Mouse (Mus musculus) neural tube, embryonic 12.5 days (tissue): ENCODE measurements at regions not wholly inside any gene's neighbourhood (a gene's known extent, or its start where the extent isn't known, plus 50 kb on each side); places are given as distances from the start of the nearest gene placed in this dataset.
A peak's percentile ranks its signal among the peaks of the same experiment; 100 is the strongest.

ENCODE experiments used
- ATAC-seq: fragments of 200-750 bp; cut with Nextera tagmentation; 2 replicates; pipeline ENCODE4 v1.8.0; 2017; ENCODE audit warnings: low read depth, mild to moderate bottlenecking, moderate TSS enrichment, moderate library complexity; ENCODE audit not compliant: low FRiP score
- H3K27ac ChIP-seq: fragments of 300-500 bp; sonication (generic); 2 replicates; pipeline ENCODE4 v1.5.1; 2016
- H3K27me3 ChIP-seq: fragments of 300-500 bp; sonication (generic); replicated peaks from 2 replicates; pipeline ENCODE4 v1.6.1; 2016; ENCODE audit warnings: mild to moderate bottlenecking
- H3K36me3 ChIP-seq: fragments of 300-500 bp; sonication (generic); 2 replicates; pipeline ENCODE4 v1.6.1; 2016; ENCODE audit warnings: mild to moderate bottlenecking
- H3K4me1 ChIP-seq: fragments of 300-500 bp; sonication (generic); 2 replicates; pipeline ENCODE4 v1.6.1; 2016
- H3K4me2 ChIP-seq: fragments of 300-500 bp; sonication (generic); replicated peaks from 2 replicates; pipeline ENCODE4 v1.6.1; 2016; ENCODE audit warnings: mild to moderate bottlenecking
- H3K4me3 ChIP-seq: fragments of 300-500 bp; sonication (generic); 2 replicates; pipeline ENCODE4 v1.5.1; 2016
- H3K9ac ChIP-seq: fragments of 300-500 bp; sonication (generic); 2 replicates; pipeline ENCODE4 v1.6.1; 2016; ENCODE audit warnings: mild to moderate bottlenecking
- H3K9me3 ChIP-seq: fragments of 300-500 bp; sonication (generic); 2 replicates; pipeline ENCODE4 v1.6.1; 2016; ENCODE audit warnings: mild to moderate bottlenecking
- WGBS: fragments of 180-500 bp; shearing (Covaris S2); methylation state at CpG from one replicate; pipeline ENCODE4 v1.1.7; 2016; 5-methylcytosine and 5-hydroxymethylcytosine counted together

DNA sequence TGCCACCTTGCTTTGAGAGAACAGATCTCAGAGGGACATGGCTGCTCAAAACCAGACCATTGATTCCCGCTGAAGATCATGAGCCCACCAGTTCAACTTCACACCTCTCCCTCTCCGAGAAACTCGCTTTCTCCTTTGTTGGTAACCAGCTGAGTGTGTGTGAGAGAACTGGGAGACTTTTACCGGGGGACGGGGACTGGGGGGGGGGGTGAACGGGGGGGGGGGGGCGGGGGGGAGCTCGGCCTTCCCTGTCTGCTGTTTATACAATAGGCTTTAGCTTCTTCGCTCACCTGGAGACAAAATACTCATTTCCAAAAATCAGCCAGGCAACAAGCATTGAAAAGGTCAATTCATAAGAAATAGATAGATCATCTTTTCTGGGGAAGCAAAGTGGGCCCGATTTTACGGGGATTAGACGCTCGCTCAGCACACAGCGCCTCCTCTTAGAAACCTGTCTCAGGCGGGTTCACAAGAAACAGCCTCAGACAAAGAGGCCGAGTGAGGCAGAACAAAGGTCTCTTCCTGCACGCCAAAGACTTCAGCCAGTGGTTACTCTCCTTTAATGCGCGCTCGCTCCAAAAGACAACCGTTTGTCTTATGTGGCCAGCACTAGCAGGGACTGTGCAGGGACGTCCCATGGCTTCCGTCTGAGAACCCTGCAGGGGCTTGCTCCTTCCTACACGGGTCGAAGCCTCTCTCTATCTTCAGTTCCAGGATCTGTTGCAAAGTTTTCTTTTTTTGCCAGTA lies 202.7 kb downstream of the Irs2 start:
- H3K9ac ChIP-seq = peak overlapping the region; percentile 35; the same call in 1 of the 2 replicates
- H3K4me3 ChIP-seq = no peak overlapping the region
- WGBS = 5% methylated on average over 21 of the region's 25 CpGs
- H3K27me3 ChIP-seq = no peaks in the 10 kb centered on the region
- H3K9me3 ChIP-seq = no peaks in the 10 kb centered on the region
- no peaks in the 10 kb centered on the region for H3K36me3 ChIP-seq
- peak; percentile 74 for ATAC-seq
- peaks cover 22% of the 10 kb centered on the region for H3K4me1 ChIP-seq
- H3K27ac ChIP-seq = no peak overlapping the region
- H3K4me2 ChIP-seq = peak overlapping the region; percentile 39

DNA sequence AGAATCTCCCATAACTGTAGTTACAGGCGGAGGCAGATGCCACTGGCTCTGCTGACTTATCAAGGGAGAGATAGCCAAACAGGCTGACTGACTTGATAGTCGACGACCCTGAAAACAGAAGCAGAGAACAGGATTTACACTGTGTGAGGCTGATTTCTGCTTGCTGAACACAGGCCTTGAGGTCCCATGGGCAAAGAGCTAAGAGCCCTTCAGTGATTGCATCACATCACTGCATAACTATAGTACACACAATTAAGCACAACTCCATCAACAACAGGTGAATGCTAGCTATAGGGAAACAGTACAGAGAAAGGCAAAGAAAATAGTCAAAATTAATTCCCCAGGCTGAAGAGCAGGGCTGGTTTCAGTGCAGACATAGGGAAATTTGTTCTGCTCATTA lies 203.3 kb downstream of the Irs2 start:
- Histone ChIP-seq H3K9ac (no peak overlapping the region), H3K4me1 (peaks cover 21% of the 10 kb centered on the region), H3K27ac (no peak overlapping the region), H3K36me3 (no peaks in the 10 kb centered on the region), H3K4me2 (peak overlapping the region; percentile 39; the same call in 1 of the 2 replicates), H3K4me3 (no peak overlapping the region), H3K9me3 (no peaks in the 10 kb centered on the region), H3K27me3 (no peaks in the 10 kb centered on the region)
- no peak for ATAC-seq
- WGBS = 53% methylated on average over 3 of the region's 3 CpGs

DNA sequence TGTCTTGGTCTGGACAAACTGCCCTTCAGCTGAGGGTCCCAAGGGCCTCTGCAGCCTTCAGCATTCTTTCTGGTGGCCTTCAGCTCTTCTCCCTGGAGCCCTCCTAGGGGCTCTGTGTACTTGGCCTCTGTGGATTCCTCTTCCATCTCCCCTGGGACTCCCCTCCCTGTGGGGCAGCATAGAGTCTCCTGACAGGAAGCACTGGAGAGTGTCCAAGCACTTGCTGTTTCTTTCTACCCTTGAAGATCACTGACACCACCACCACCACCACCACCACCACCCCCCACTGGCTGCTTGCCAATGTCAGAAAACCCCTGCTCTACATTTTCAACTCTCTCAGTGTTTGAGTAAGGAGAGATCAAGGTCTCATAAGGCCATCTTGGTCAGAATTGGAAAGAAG lies 206.3 kb downstream of the Irs2 start:
- Histone ChIP-seq H3K9ac (no peak overlapping the region), H3K4me2 (no peak overlapping the region), H3K4me1 (peaks cover 21% of the 10 kb centered on the region), H3K36me3 (no peaks in the 10 kb centered on the region), H3K9me3 (no peaks in the 10 kb centered on the region), H3K27ac (no peak overlapping the region), H3K4me3 (no peak overlapping the region), H3K27me3 (no peaks in the 10 kb centered on the region)
- ATAC-seq = no peak

DNA sequence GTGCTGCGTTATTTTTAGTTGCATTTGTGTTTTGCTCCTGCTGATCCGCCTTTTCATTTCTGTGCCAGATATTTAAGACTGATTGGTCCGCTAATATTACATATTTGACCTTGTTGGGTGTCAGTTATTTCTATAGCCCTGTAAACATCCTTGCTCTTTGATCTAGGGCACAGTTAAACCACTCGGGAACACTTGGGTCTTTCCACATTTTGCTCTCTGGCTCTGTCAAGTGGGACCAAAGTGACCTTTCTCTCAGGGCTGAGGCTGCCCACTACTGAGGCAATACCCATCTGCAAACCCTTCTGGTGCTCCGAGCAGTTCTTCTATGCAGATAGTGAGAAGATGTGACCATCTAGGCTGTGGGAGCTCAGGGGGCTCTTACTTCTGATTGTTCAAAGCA lies 206.7 kb downstream of the Irs2 start:
- H3K9me3 ChIP-seq = no peaks in the 10 kb centered on the region
- H3K27ac ChIP-seq = no peak overlapping the region
- H3K4me1 ChIP-seq = peaks cover 21% of the 10 kb centered on the region
- ATAC-seq = no peak
- H3K4me3 ChIP-seq = no peak overlapping the region
- no peaks in the 10 kb centered on the region for H3K36me3 ChIP-seq
- H3K4me2 ChIP-seq = no peak overlapping the region
- 84% methylated on average over 5 of the region's 5 CpGs for WGBS
- no peak overlapping the region for H3K9ac ChIP-seq
- H3K27me3 ChIP-seq = no peaks in the 10 kb centered on the region

DNA sequence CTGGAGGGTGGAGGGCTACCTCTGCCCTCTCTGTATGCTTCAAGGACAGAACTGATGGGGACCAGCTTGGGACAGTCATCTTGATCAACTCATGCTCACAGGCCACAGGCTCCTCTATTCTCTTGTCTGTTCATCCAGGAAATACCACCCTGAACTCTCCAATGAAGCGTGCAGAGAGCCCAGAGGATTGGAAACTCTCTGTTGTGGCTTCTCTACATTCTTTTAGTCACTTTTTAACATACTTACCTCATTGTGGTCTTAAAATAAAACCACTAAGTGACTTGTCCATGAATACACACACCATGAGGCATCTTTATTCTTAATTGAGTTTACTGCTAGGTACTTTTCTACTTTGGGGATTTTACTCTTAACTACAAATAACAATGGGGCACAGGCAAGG lies 209.8 kb downstream of the Irs2 start:
- H3K4me1 ChIP-seq = peaks cover 4% of the 10 kb centered on the region; the same call in 1 of the 2 replicates
- no peaks in the 10 kb centered on the region for H3K9me3 ChIP-seq
- H3K4me2 ChIP-seq = no peak overlapping the region
- no peak overlapping the region for H3K27ac ChIP-seq
- no peaks in the 10 kb centered on the region for H3K27me3 ChIP-seq
- WGBS = 91% methylated on average over 1 of the region's 1 CpGs
- no peak for ATAC-seq
- H3K36me3 ChIP-seq = no peaks in the 10 kb centered on the region
- no peak overlapping the region for H3K4me3 ChIP-seq
- H3K9ac ChIP-seq = no peak overlapping the region

DNA sequence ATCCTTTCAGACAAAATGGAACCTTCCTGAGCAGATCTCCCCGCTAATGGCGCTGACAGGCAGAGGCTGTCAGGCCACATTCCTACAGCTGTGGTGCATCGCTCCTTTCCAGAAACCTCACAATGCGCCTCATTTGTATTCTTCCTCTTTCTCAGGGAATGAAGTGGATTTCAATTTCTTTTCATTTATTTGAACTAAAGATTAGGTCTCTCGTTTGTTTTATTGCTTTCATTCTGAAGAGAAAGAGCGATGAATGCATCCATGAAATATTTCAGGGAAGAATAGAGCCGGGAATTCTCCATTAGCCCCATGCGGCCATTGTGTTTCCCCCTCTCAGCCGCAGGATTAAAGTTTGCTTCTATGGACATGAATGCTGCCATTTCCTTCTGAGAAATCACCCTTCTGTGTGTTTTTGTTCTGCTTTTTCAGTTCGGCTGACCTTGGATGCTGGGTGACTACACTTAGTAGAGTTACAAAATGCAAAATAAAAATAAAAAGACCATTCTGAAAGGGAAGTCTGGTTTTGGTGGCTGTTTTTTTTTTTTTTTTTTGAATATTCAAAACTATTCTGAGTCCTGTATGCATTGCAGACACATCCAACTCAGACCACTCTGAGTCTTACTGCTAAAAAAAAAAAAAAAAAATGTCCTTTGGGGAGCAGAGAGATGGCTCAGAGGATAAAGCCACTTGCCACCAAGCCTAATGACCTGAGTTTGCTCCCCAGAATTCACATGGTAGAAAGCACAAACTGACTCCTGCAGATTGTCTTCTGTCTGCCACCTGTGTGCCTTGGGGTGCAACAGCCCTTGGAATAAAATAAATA lies 213.7 kb downstream of the Irs2 start:
- ATAC-seq = peak; percentile 77

DNA sequence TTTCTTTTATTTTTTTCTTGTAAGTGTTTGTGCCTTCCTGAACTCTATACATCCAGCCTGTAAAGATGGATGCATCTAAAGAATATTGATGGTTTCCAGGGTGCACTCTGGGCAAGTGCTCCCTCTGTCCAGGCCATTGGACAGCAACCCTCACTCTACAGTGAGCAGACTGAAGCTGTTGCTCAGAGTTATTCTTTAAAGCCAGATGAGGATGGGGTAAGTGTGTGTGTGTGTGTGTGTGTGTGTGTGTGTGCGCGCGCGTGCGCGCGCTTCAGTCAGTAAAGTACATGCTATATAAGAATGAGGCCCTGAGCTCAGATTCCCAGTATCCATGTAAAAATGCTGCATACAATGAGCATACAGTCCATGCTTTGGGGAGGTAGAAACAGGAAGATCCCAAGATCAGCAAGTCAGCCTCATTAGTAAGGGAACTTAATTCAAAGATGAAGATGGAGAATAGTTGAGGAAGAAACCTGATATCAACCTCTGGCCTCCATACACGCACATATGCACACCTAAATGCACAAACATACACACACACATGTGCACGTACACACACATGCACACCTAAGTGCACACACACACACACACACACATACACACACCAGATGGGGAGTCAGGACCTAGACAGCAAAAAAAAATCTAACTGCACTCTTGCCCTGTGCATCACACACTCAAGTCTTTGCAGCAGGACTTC lies 214.4 kb downstream of the Irs2 start:
- H3K4me2 ChIP-seq = no peak overlapping the region
- 91% methylated on average over 9 of the region's 9 CpGs for WGBS
- peaks cover 4% of the 10 kb centered on the region; the same call in 1 of the 2 replicates for H3K4me1 ChIP-seq
- H3K36me3 ChIP-seq = no peaks in the 10 kb centered on the region
- H3K9me3 ChIP-seq = no peaks in the 10 kb centered on the region
- no peaks in the 10 kb centered on the region for H3K27me3 ChIP-seq
- H3K4me3 ChIP-seq = no peak overlapping the region
- no peak; the same call in 1 of the 2 replicates for ATAC-seq
- no peak overlapping the region for H3K27ac ChIP-seq
- H3K9ac ChIP-seq = no peak overlapping the region

More for the DNA sequence above, 213.7 kb downstream of the Irs2 start:
- Histone ChIP-seq H3K36me3 (no peaks in the 10 kb centered on the region), H3K4me1 (peaks cover 4% of the 10 kb centered on the region; the same call in 1 of the 2 replicates), H3K27ac (no peak overlapping the region), H3K27me3 (no peaks in the 10 kb centered on the region), H3K9ac (no peak overlapping the region), H3K4me2 (no peak overlapping the region), H3K9me3 (no peaks in the 10 kb centered on the region), H3K4me3 (no peak overlapping the region)
- 18% methylated on average over 10 of the region's 10 CpGs for WGBS

DNA sequence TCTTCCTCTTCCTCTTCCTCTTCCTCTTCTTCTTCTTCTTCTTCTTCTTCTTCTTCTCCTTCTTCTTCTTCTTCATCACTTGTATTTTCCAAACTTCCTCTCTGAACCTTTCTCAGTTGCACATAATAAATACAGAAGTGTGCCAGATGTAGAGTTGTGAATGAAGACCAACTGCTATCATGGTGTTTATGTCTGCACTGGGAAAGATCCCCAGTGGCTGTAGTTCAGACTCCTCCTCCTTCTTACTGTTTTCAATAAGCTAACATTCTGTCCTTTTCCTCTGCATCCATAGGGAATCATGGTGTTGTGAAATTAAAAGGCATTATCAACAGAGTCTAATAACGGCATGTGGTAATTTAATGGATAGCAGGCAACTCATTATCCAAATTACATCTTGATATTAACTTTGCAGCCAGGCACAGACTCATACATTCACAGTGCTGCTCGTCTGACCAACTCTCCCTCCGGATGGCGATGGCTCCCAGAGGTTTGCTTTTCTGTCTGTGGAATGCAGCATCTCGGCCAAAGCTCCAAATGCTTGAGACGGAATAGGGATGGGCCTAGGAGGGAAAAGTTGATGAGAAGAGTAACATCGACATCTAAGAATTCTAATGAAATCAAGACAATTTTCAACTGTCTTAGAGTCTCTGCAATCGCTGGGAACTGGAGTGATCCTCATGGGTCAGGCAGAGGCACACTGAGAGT lies 219.6 kb downstream of the Irs2 start:
- Histone ChIP-seq H3K27ac (no peak overlapping the region), H3K4me1 (no peaks in the 10 kb centered on the region), H3K27me3 (no peaks in the 10 kb centered on the region), H3K4me3 (no peak overlapping the region), H3K36me3 (no peaks in the 10 kb centered on the region), H3K9ac (no peak overlapping the region), H3K4me2 (no peak overlapping the region), H3K9me3 (no peaks in the 10 kb centered on the region)
- ATAC-seq = no peak
- WGBS = 85% methylated on average over 8 of the region's 8 CpGs

DNA sequence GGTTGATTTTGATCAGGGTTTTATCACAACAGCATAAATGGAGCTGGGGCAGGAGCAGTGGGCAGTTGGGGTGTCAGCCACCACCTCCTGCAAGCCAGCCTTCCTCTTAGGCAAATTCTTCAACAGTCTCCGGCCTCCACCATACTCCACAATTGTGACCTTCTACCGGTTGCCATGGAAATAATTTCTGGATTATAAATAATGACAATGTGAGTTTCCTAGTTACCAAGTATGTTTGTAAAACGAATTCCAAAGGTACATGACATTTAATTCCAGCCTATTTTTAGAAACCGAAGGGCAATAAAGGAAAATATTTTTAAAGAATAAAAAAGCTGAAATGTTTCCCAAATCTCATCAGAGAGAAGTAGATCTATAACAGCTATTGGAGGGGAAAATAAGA lies 222.5 kb downstream of the Irs2 start:
- ATAC-seq = no peak
- H3K36me3 ChIP-seq = no peaks in the 10 kb centered on the region

DNA sequence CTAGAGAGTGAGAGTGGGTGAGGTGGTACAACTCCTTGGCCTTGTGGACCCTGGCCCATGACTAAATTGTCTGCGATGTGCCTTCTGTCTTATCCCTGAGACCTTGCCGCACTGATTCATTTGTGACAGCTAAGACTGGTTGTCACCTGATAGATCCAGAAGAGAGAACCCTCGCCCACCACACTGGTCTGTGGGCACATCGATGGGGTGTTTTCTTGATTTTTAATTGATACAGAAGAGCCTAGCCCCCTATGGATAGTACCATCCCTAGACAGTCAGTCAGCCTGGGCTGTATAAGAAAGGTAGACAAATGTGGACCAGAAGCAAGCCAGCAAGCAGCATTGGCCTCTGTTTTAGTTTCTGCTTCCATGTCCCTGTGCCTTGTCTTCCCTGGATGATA lies 222.9 kb downstream of the Irs2 start:
- no peaks in the 10 kb centered on the region for H3K9me3 ChIP-seq
- 95% methylated on average over 4 of the region's 4 CpGs for WGBS
- no peak overlapping the region for H3K27ac ChIP-seq
- no peak overlapping the region for H3K4me3 ChIP-seq
- no peaks in the 10 kb centered on the region for H3K36me3 ChIP-seq
- no peak for ATAC-seq
- H3K9ac ChIP-seq = no peak overlapping the region
- H3K4me2 ChIP-seq = no peak overlapping the region
- H3K27me3 ChIP-seq = no peaks in the 10 kb centered on the region
- H3K4me1 ChIP-seq = no peaks in the 10 kb centered on the region

More for the DNA sequence above, 222.5 kb downstream of the Irs2 start:
- no peak overlapping the region for H3K4me2 ChIP-seq
- WGBS = 79% methylated on average over 4 of the region's 4 CpGs
- H3K4me3 ChIP-seq = no peak overlapping the region
- no peaks in the 10 kb centered on the region for H3K9me3 ChIP-seq
- no peaks in the 10 kb centered on the region for H3K27me3 ChIP-seq
- no peak overlapping the region for H3K9ac ChIP-seq
- H3K4me1 ChIP-seq = no peaks in the 10 kb centered on the region
- H3K27ac ChIP-seq = no peak overlapping the region

DNA sequence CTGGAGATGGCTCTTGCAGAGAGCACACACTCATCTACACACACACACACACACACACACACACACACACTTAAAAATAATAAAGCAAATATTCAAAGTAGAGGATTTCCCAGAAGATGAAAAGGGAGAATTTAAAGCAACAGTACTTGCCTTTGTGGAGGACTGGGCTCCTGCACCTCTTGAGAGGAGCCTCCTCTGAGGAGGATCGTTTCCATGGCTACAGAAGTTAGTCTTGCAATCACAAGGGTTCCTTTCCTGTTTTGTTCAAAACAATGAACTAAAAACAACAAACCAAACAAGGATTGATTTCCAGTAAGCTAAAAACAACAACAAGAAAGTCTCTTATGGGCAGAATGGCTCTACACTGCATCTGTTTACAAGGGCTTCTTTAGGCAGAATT lies 223.8 kb downstream of the Irs2 start:
- Histone ChIP-seq H3K4me2 (no peak overlapping the region), H3K9me3 (no peaks in the 10 kb centered on the region), H3K4me1 (no peaks in the 10 kb centered on the region), H3K4me3 (no peak overlapping the region), H3K9ac (no peak overlapping the region), H3K36me3 (no peaks in the 10 kb centered on the region), H3K27me3 (no peaks in the 10 kb centered on the region), H3K27ac (no peak overlapping the region)
- WGBS = 44% methylated on average over 1 of the region's 1 CpGs
- no peak for ATAC-seq

DNA sequence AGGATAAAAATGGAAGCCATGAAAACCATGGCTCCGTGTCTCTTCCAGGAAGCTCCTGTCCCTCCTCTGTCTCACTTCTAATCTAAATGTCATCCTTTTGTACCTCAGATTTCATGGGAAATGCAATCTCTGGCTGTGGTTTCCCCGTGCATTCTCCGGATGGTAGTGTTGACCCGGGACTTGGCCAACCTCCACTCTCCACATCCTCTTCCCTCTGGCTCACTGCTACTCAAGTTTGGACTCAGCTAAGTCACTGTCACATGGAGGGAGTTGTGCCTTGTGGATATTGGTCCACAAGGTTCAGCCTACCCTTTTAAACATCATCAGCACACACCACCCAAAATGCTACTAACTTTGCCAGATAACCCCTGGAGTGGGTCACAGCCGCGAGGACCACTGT lies 226.4 kb downstream of the Irs2 start:
- Histone ChIP-seq H3K27me3 (no peaks in the 10 kb centered on the region), H3K9ac (no peak overlapping the region), H3K36me3 (no peaks in the 10 kb centered on the region), H3K9me3 (no peaks in the 10 kb centered on the region), H3K27ac (no peak overlapping the region), H3K4me3 (no peak overlapping the region), H3K4me1 (no peaks in the 10 kb centered on the region), H3K4me2 (no peak overlapping the region)
- no peak for ATAC-seq
- 92% methylated on average over 6 of the region's 6 CpGs for WGBS
